Comparison of ENCODE assay signal across 12 mouse cellular contexts in the genomic region with DNA sequence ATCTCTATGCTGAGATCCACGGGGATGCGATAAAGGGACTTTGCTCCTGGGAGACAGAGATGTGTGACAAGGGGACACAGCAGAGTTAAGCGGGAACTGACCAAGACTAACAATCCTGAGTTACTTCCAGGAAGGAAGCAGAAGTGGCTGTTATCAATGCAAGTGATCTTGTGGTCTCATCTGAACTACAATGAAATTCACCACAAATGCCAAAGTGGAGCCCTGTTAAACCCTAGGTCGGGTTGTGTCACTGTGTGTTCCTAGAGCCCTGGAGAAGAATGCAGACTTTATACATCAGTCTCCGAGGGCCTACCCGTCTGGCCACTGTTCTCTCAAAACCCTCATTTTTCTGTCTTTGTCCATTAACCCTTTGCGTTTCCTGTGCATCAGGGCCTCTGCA. TPM values are rescaled to one million over a fixed set of nuclear protein-coding genes. Genes with fewer than 3 reads are reported as not detected.
DNase-seq lines count a peak whose midpoint lies in the region; ATAC-seq and TF ChIP-seq lines count a peak whose summit lies in the region.
"Had no signal": no experiment of that assay in that cellular context is flagged by ENCODE, and none has a peak within 500 bp of the region (broad histone marks: within the 10 kb centered on the region; RNA-seq: fewer than 3 reads in every experiment).

No protein-coding gene starts in this region.

- 50% methylated on average over 7 of the region's 7 CpGs for WGBS in kidney, embryonic 15.5 days
- 22% methylated on average over 7 of the region's 7 CpGs for WGBS in forebrain, postnatal 0 days
- 44% methylated on average over 7 of the region's 7 CpGs for WGBS in midbrain, embryonic 15.5 days

- peak overlapping the region; percentile 68 for H3K27ac ChIP-seq in kidney, embryonic 15.5 days
- peak overlapping the region; percentile 59 for H3K27ac ChIP-seq in forebrain, postnatal 0 days (ENCODE audit: low read depth, low read length)
- H3K27ac ChIP-seq in midbrain, embryonic 15.5 days: peak overlapping the region; percentile 30; the same call in 1 of the 2 replicates

- H3K4me3 ChIP-seq in kidney, embryonic 15.5 days (replicated peaks): no peak overlapping the region
- no peak overlapping the region for H3K4me3 ChIP-seq in forebrain, postnatal 0 days (ENCODE audit: low read depth, low read length)
- no peak overlapping the region for H3K4me3 ChIP-seq in midbrain, embryonic 15.5 days

- H3K9ac ChIP-seq in kidney, embryonic 15.5 days: 0 out of 2 replicates have a peak overlapping the region, but pooled peaks have one; percentile 5
- H3K9ac ChIP-seq in forebrain, postnatal 0 days: no peak overlapping the region; the same call in 1 of the 2 replicates
- H3K9ac ChIP-seq in midbrain, embryonic 15.5 days: no peak overlapping the region
- H3K9ac ChIP-seq: liver, postnatal 0 days had no signal

- no peaks in the 10 kb centered on the region for H3K9me3 ChIP-seq in kidney, embryonic 15.5 days (replicated peaks)
- no peaks in the 10 kb centered on the region for H3K9me3 ChIP-seq in forebrain, postnatal 0 days (ENCODE audit: low read length)
- no peaks in the 10 kb centered on the region for H3K9me3 ChIP-seq in midbrain, embryonic 15.5 days

- H3K4me2 ChIP-seq in kidney, embryonic 15.5 days: no peak overlapping the region
- no peak overlapping the region for H3K4me2 ChIP-seq in forebrain, postnatal 0 days (ENCODE audit: low read depth)
- H3K4me2 ChIP-seq in midbrain, embryonic 15.5 days: no peak overlapping the region

- no peak for DNase-seq in kidney, adult 9 months
- DNase-seq in forebrain, postnatal 0 days: peak; percentile 16
- DNase-seq in frontal cortex, postnatal 25 days (ENCODE audit: low spot score in 2 of 2): no peak
- DNase-seq in right cerebral cortex, postnatal 10 days (ENCODE audit: low spot score in 2 of 2): no peak
- DNase-seq: cerebellum, adult 8-10 months; heart, postnatal 14 days; liver, postnatal 0 days had no signal

- H3K27me3 ChIP-seq in kidney, embryonic 15.5 days: no peaks in the 10 kb centered on the region
- H3K27me3 ChIP-seq in forebrain, postnatal 0 days (ENCODE audit: insufficient read depth, low read length): 0 out of 2 replicates have a peak, but pooled peaks cover 9% of the 10 kb centered on the region
- H3K27me3 ChIP-seq in midbrain, embryonic 15.5 days (replicated peaks): no peaks in the 10 kb centered on the region

- peaks cover 59% of the 10 kb centered on the region for H3K4me1 ChIP-seq in kidney, embryonic 15.5 days
- peaks cover 20% of the 10 kb centered on the region for H3K4me1 ChIP-seq in forebrain, postnatal 0 days (ENCODE audit: insufficient read depth)
- H3K4me1 ChIP-seq in midbrain, embryonic 15.5 days: peaks cover 24% of the 10 kb centered on the region

- no peaks in the 10 kb centered on the region for H3K36me3 ChIP-seq in kidney, embryonic 15.5 days
- no peaks in the 10 kb centered on the region for H3K36me3 ChIP-seq in forebrain, postnatal 0 days (ENCODE audit: insufficient read depth)
- no peaks in the 10 kb centered on the region for H3K36me3 ChIP-seq in midbrain, embryonic 15.5 days (replicated peaks)

- no peak for ATAC-seq in kidney, embryonic 15.5 days (replicated peaks; ENCODE audit: low FRiP score)
- ATAC-seq in common myeloid progenitor, adult 5-6 weeks (replicated peaks; ENCODE audit: low read depth, poor library complexity, severe bottlenecking): peak; percentile 50
- ATAC-seq in forebrain, postnatal 0 days: no peak
- ATAC-seq in midbrain, embryonic 15.5 days (replicated peaks): no peak; the same call in 1 of the 2 replicates
- ATAC-seq in inflammation-experienced regulatory T-cells, adult 6 months: no peak
- ATAC-seq: liver, postnatal 0 days had no signal

- no peak for TF ChIP-seq CTCF in forebrain, postnatal 0 days (IDR thresholded peaks at IDR 0.05; ENCODE audit: low read depth)

RNA-seq across cellular contexts. Expression of gene Itgb6, which starts 8.0 kb away (rescaled TPM):
- polyA plus RNA-seq in kidney, embryonic 15.5 days (2015; fragmentation: Nextera tagmentation; extraction: Ambion mirVana): 16.2 and 16.9 TPM in 2 replicates
- total RNA-seq in common myeloid progenitor, adult 5-6 weeks (2017): 0.15 and 0.32 TPM in 2 replicates
- 0.43 TPM in 1 of 2 replicates, not detected in the other for total RNA-seq in forebrain, postnatal 0 days (2014; rRNA removed)
- polyA plus RNA-seq in forebrain, postnatal 0 days (2015; fragmentation: Nextera tagmentation; extraction: Ambion mirVana): not detected in 2 replicates
- polyA plus RNA-seq in midbrain, embryonic 15.5 days (2015; fragmentation: Nextera tagmentation; extraction: Ambion mirVana): 0.06 and 0.09 TPM in 2 replicates
- polyA plus RNA-seq in inflammation-experienced regulatory T-cells, adult 6 months (2017; shearing (Covaris generic)): not detected
- total RNA-seq: megakaryocyte-erythroid progenitor cell, adult 5-6 weeks had no signal

Comparison
In these comparisons a context has a peak if more than half of its experiments do, and no peak if none do; other contexts are left out.
1. RNA of gene Itgb6, which starts 8.0 kb away (polyA plus RNA-seq): 16.2 to 16.9 TPM in kidney, embryonic 15.5 days; 0.06 to 0.09 TPM in midbrain, embryonic 15.5 days, not detected in inflammation-experienced regulatory T-cells, adult 6 months and not detected in forebrain, postnatal 0 days; every median in the first group is over 10 times any median in the second.
2. Peak in every context shown above with its lines, with median percentiles within 50 percentile points of each other: H3K27ac ChIP-seq.